Mouse (Mus musculus) lung, adult 2 months (tissue): ENCODE results near the gene Yars. TPM values are rescaled to one million over a fixed set of nuclear protein-coding genes. Genes with fewer than 3 reads are reported as not detected.

Experiments used
- DNase-seq: peaks from one replicate; pipeline ENCODE4 v3.0.0; 2022
- H3K4me1 ChIP-seq: fragments of 200-500 bp; 2 replicates; pipeline ENCODE4 v1.6.1; 2011; ENCODE audit warnings: low read length; ENCODE audit not compliant: control insufficient read depth, insufficient read depth
- H3K4me3 ChIP-seq: fragments of 200-500 bp; replicated peaks from 2 replicates; pipeline ENCODE3; 2011; ENCODE audit warnings: low read depth, mild to moderate bottlenecking, control low read depth, low read length; ENCODE audit errors: extremely low read depth
- CTCF ChIP-seq: fragments of 200-500 bp; IDR thresholded peaks from 2 replicates; pipeline ENCODE4 v1.5.1; 2011; ENCODE audit warnings: mild to moderate bottlenecking, low read length, control low read depth; ENCODE audit not compliant: insufficient read depth
- POLR2A ChIP-seq: fragments of 200-500 bp; IDR thresholded peaks from 2 replicates; pipeline ENCODE4 v1.6.1; 2011; ENCODE audit warnings: low read depth, mild to moderate bottlenecking, control low read depth, low read length, borderline replicate concordance; ENCODE audit errors: extremely low read depth
- WGBS: fragments of 180-500 bp; shearing (Covaris S2); methylation state at CpG from one replicate; pipeline ENCODE4 v1.1.7; 2018; 5-methylcytosine and 5-hydroxymethylcytosine counted together
- polyA plus RNA-seq: library from polyadenylated mRNA; depleted of rRNA; stranded (reverse); fragments of >200 nt; gene quantifications from 2 replicates; pipeline ENCODE4 v1.2.3, GENCODE M21; 2012

Gene Yars
- polyA plus RNA-seq, 1 experiment = 15.4 TPM

- WGBS = 5% methylated on average over 22 of the region's 23 CpGs
- peak overlapping the region; percentile 8 for H3K4me3 ChIP-seq
- TF ChIP-seq CTCF (no peak), POLR2A (no peak)
- no peak for DNase-seq
- peaks cover 14% of the 10 kb centered on the region for H3K4me1 ChIP-seq
Observed at GRCm38 (mm10) chr4:129238579-129239016, 49.0 kb downstream of the Yars start.

GRCm38 (mm10) chr4:129239075-129239474, 49.5 kb downstream of the Yars start:
- DNase-seq = peak; percentile 44
- TF ChIP-seq POLR2A (no peak), CTCF (no peak)
- WGBS = 2% methylated on average over 24 of the region's 29 CpGs
- Histone ChIP-seq H3K4me1 (peaks cover 14% of the 10 kb centered on the region), H3K4me3 (peak overlapping the region; percentile 11)

- TF ChIP-seq POLR2A = no peak
- no peak for TF ChIP-seq CTCF
- 54% methylated on average over 7 of the region's 7 CpGs for WGBS
- Histone ChIP-seq H3K4me3 (no peak overlapping the region), H3K4me1 (peaks cover 10% of the 10 kb centered on the region)
- DNase-seq = no peak
Observed at GRCm38 (mm10) chr4:129241898-129242297, 52.3 kb downstream of the Yars start.

- H3K4me3 ChIP-seq = no peak overlapping the region
- TF ChIP-seq CTCF = no peak
- no peak for TF ChIP-seq POLR2A
- peaks cover 12% of the 10 kb centered on the region for H3K4me1 ChIP-seq
- DNase-seq = no peak
- 69% methylated on average over 4 of the region's 4 CpGs for WGBS
Observed at GRCm38 (mm10) chr4:129242327-129242726, 52.8 kb downstream of the Yars start.

GRCm38 (mm10) chr4:129242761-129243160, 53.2 kb downstream of the Yars start:
- TF ChIP-seq POLR2A (no peak), CTCF (no peak)
- no peak for DNase-seq
- H3K4me1 ChIP-seq = peaks cover 13% of the 10 kb centered on the region
- H3K4me3 ChIP-seq = no peak overlapping the region
- WGBS = 69% methylated on average over 4 of the region's 4 CpGs

GRCm38 (mm10) chr4:129244802-129245201, 55.2 kb downstream of the Yars start:
- peak; percentile 45 for DNase-seq
- no peak for TF ChIP-seq POLR2A
- no peak for TF ChIP-seq CTCF
- Histone ChIP-seq H3K4me1 (peaks cover 6% of the 10 kb centered on the region), H3K4me3 (no peak overlapping the region)
- WGBS = 34% methylated on average over 4 of the region's 4 CpGs

GRCm38 (mm10) chr4:129246360-129247301, 57.1 kb downstream of the Yars start:
- no peak for DNase-seq
- 31% methylated on average over 15 of the region's 15 CpGs for WGBS
- peaks cover 6% of the 10 kb centered on the region for H3K4me1 ChIP-seq
- H3K4me3 ChIP-seq = peak overlapping the region; percentile 73
- TF ChIP-seq POLR2A (no peak; the same call in 1 of the 2 replicates), CTCF (no peak)

GRCm38 (mm10) chr4:129247381-129248242, 58.1 kb downstream of the Yars start:
- peak overlapping the region; percentile 73 for H3K4me3 ChIP-seq
- peak; percentile 60 for DNase-seq
- peaks cover 3% of the 10 kb centered on the region for H3K4me1 ChIP-seq
- TF ChIP-seq CTCF (no peak), POLR2A (peak; percentile 32; the same call in 1 of the 2 replicates)
- WGBS = 13% methylated on average over 24 of the region's 24 CpGs

GRCm38 (mm10) chr4:129248243-129248767, 58.7 kb downstream of the Yars start:
- Histone ChIP-seq H3K4me3 (peak overlapping the region; percentile 54), H3K4me1 (peaks cover 3% of the 10 kb centered on the region)
- WGBS = 2% methylated on average over 28 of the region's 74 CpGs
- DNase-seq = no peak
- TF ChIP-seq CTCF (no peak), POLR2A (no peak)
